Mouse (Mus musculus) megakaryocyte, embryonic 14.5 days (primary cell): ENCODE results near the gene Ethe1. TPM values are rescaled to one million over a fixed set of nuclear protein-coding genes. Genes with fewer than 3 reads are reported as not detected.

Experiments used
- H3K27me3 ChIP-seq: replicated peaks from 2 replicates; pipeline ENCODE3; 2012; ENCODE audit warnings: inconsistent platforms
- H3K36me3 ChIP-seq: replicated peaks from 2 replicates; pipeline ENCODE3; 2012; ENCODE audit warnings: low read length, inconsistent platforms, mixed read lengths
- H3K4me1 ChIP-seq: 2 replicates; pipeline ENCODE4 v1.6.1; 2012; ENCODE audit warnings: inconsistent platforms
- H3K4me3 ChIP-seq: replicated peaks from 2 replicates; pipeline ENCODE3; 2012; ENCODE audit warnings: moderate library complexity, mild to moderate bottlenecking, inconsistent platforms
- H3K9me3 ChIP-seq: 2 replicates; pipeline ENCODE4 v1.6.1; 2012; ENCODE audit warnings: inconsistent platforms
- FLI1 ChIP-seq: IDR thresholded peaks from 2 replicates; pipeline ENCODE4 v1.6.1; 2012; ENCODE audit warnings: low read length, inconsistent platforms, mixed read lengths
- GATA1 ChIP-seq: IDR thresholded peaks from 3 replicates; pipeline ENCODE4 v1.6.1; 2012; ENCODE audit warnings: mixed read lengths, low read length, inconsistent platforms, borderline replicate concordance
- polyA plus RNA-seq: library from polyadenylated mRNA; stranded (reverse); fragments of >175 nt; gene quantifications from 2 replicates; pipeline ENCODE4 v1.2.3, GENCODE M21; 2012; ENCODE audit warnings: low replicate concordance; ENCODE audit not compliant: insufficient read depth

Ethe1 gene
- polyA plus RNA-seq, 1 experiment = 17.5 TPM

GRCm38 (mm10) chr7:24642491-24642890 lies 55.1 kb downstream of the Ethe1 start:
- TF ChIP-seq GATA1 = no peak
- no peak for TF ChIP-seq FLI1
- Histone ChIP-seq H3K4me1 (peaks cover 18% of the 10 kb centered on the region), H3K36me3 (no peaks in the 10 kb centered on the region), H3K4me3 (no peak overlapping the region), H3K9me3 (no peaks in the 10 kb centered on the region), H3K27me3 (peaks cover 67% of the 10 kb centered on the region)

GRCm38 (mm10) chr7:24644492-24644891 lies 57.1 kb downstream of the Ethe1 start:
- 0 out of 2 replicates have a peak, but pooled peaks cover 3% of the 10 kb centered on the region for H3K4me1 ChIP-seq
- TF ChIP-seq FLI1 (no peak), GATA1 (no peak)
- H3K4me3 ChIP-seq = no peak overlapping the region
- no peaks in the 10 kb centered on the region for H3K9me3 ChIP-seq
- no peaks in the 10 kb centered on the region for H3K36me3 ChIP-seq
- H3K27me3 ChIP-seq = peaks cover 50% of the 10 kb centered on the region

GRCm38 (mm10) chr7:24644996-24645395 lies 57.7 kb downstream of the Ethe1 start:
- Histone ChIP-seq H3K4me3 (no peak overlapping the region), H3K4me1 (0 out of 2 replicates have a peak, but pooled peaks cover 3% of the 10 kb centered on the region), H3K27me3 (peaks cover 45% of the 10 kb centered on the region), H3K9me3 (no peaks in the 10 kb centered on the region), H3K36me3 (no peaks in the 10 kb centered on the region)
- TF ChIP-seq FLI1 (no peak), GATA1 (no peak)

- peaks cover 45% of the 10 kb centered on the region for H3K27me3 ChIP-seq
- H3K4me1 ChIP-seq = 0 out of 2 replicates have a peak, but pooled peaks cover 3% of the 10 kb centered on the region
- no peaks in the 10 kb centered on the region for H3K36me3 ChIP-seq
- no peak overlapping the region for H3K4me3 ChIP-seq
- no peaks in the 10 kb centered on the region for H3K9me3 ChIP-seq
- TF ChIP-seq FLI1 (no peak), GATA1 (no peak)
These were observed 59.1 kb downstream of the Ethe1 start for GRCm38 (mm10) chr7:24646486-24646885.

- Histone ChIP-seq H3K36me3 (no peaks in the 10 kb centered on the region), H3K4me3 (no peak overlapping the region), H3K27me3 (peaks cover 13% of the 10 kb centered on the region), H3K4me1 (peaks cover 12% of the 10 kb centered on the region), H3K9me3 (no peaks in the 10 kb centered on the region)
- TF ChIP-seq GATA1 (no peak), FLI1 (no peak)
These were observed 66.3 kb downstream of the Ethe1 start for GRCm38 (mm10) chr7:24653681-24654080.

Other genes starting within 250 kb of the Ethe1 start
- gene Lypd5, start 238.3 kb upstream of the Ethe1 start, polyA plus RNA-seq = not detected in 2 replicates
- gene Kcnn4, start 217.3 kb upstream of the Ethe1 start, polyA plus RNA-seq = 9.0 and 25.3 TPM in 2 replicates
- 42.3 and 58.9 TPM in 2 replicates for gene Smg9, start 187.9 kb upstream of the Ethe1 start, polyA plus RNA-seq
- 0.28 TPM in 1 of 2 replicates, not detected in the other for gene Irgc1, start 135.2 kb upstream of the Ethe1 start, polyA plus RNA-seq
- 14.6 and 56.5 TPM in 2 replicates for gene Plaur, start 125.1 kb upstream of the Ethe1 start, polyA plus RNA-seq
- gene Cadm4, start 105.5 kb upstream of the Ethe1 start, polyA plus RNA-seq = not detected in 2 replicates
- gene Zfp428, start 80.5 kb upstream of the Ethe1 start, polyA plus RNA-seq = 33.9 and 51.4 TPM in 2 replicates
- gene AC161166.1, start 75.1 kb upstream of the Ethe1 start, polyA plus RNA-seq = not detected in 2 replicates
- 2.9 and 3.1 TPM in 2 replicates for gene Irgq, start 56.9 kb upstream of the Ethe1 start, polyA plus RNA-seq
- gene Pinlyp, start 41.4 kb upstream of the Ethe1 start, polyA plus RNA-seq = not detected in 2 replicates
- 101 and 159 TPM in 2 replicates for gene Xrcc1, start 41.3 kb upstream of the Ethe1 start, polyA plus RNA-seq
- gene Zfp575, start 98 bp downstream of the Ethe1 start, polyA plus RNA-seq = 0.30 TPM in 1 of 2 replicates, not detected in the other
- gene Phldb3, start 23.2 kb downstream of the Ethe1 start, polyA plus RNA-seq = 2.0 and 8.9 TPM in 2 replicates
- gene Lypd3, start 49.0 kb downstream of the Ethe1 start, polyA plus RNA-seq = not detected in 2 replicates
- not detected in 2 replicates for gene Tex101, start 89.1 kb downstream of the Ethe1 start, polyA plus RNA-seq
- gene BC049730, start 121.7 kb downstream of the Ethe1 start, polyA plus RNA-seq = not detected in 2 replicates
- gene Gm4763, start 139.4 kb downstream of the Ethe1 start, polyA plus RNA-seq = not detected in 2 replicates
- 0.27 TPM in 1 of 2 replicates, not detected in the other for gene Cd177, start 172.8 kb downstream of the Ethe1 start, polyA plus RNA-seq
- gene Ceacam10, start 189.7 kb downstream of the Ethe1 start, polyA plus RNA-seq = 0.35 TPM in 1 of 2 replicates, not detected in the other